Mouse (Mus musculus): Measurements from ENCODE around the gene Sae1. TPM values are rescaled to one million over a fixed set of nuclear protein-coding genes. Genes with fewer than 3 reads are reported as not detected.

Sae1 gene
- total and polyA plus RNA-seq, 3 experiments, result 182 to 287 TPM; not detected in 1

GRCm38 (mm10) chr7:16329146-16329545 is 58.5 kb downstream of the Sae1 start:
- H3K9ac ChIP-seq (ENCODE audit: control insufficient read depth, low read depth, low read length, poor library complexity, severe bottlenecking), result no peak overlapping the region
- TF ChIP-seq TAL1 (IDR thresholded peaks at IDR 0.05; ENCODE audit: low read length) (no peak), ZKSCAN1 (IDR thresholded peaks at IDR 0.05; ENCODE audit: low read depth, low read length) (no peak), BHLHE40 (IDR thresholded peaks at IDR 0.05; ENCODE audit: borderline replicate concordance, low read depth, low read length) (no peak), MEF2A (IDR thresholded peaks at IDR 0.05; ENCODE audit: extremely low read depth, insufficient replicate concordance, low read depth, low read length, poor library complexity, severe bottlenecking) (no peak), CTCF (IDR thresholded peaks at IDR 0.05 in 2 of 3, conservative IDR thresholded peaks at IDR 0.05 in 1 of 3; ENCODE audit: control insufficient read depth in 1 of 3, insufficient read depth in 1 of 3, low read depth in 2 of 3, low read length in 3 of 3, poor library complexity in 1 of 3, severe bottlenecking in 1 of 3) (no peak), ZC3H11A (IDR thresholded peaks at IDR 0.05; ENCODE audit: low read depth, low read length) (no peak), TCF12 (IDR thresholded peaks at IDR 0.05; ENCODE audit: low read depth, low read length) (no peak), NRF1 (IDR thresholded peaks at IDR 0.05; ENCODE audit: insufficient read depth, low read depth, low read length, poor library complexity, severe bottlenecking) (no peak), USF1 (IDR thresholded peaks at IDR 0.05; ENCODE audit: low read depth, low read length) (no peak)
- no peaks in the 10 kb centered on the region for H3K27me3 ChIP-seq (ENCODE audit: control insufficient read depth in 1 of 2, insufficient read depth in 2 of 2, low read length in 2 of 2)
- H3K4me1 ChIP-seq (ENCODE audit: control insufficient read depth in 1 of 2, insufficient read depth in 2 of 2, low read length in 2 of 2), result 0 out of 4 replicates have a peak, but pooled peaks cover 0 to 4% of the 10 kb centered on the region in 2 experiments
- DNase-seq (ENCODE audit: low read depth, low spot score), result no peak
- H3K27ac ChIP-seq (ENCODE audit: control insufficient read depth, low read depth, low read length), result no peak overlapping the region
- H3K79me2 ChIP-seq (ENCODE audit: control insufficient read depth, insufficient read depth, low read length, poor library complexity), result no peaks in the 10 kb centered on the region
- H3K9me3 ChIP-seq (replicated peaks; ENCODE audit: insufficient read depth, low read length), result no peaks in the 10 kb centered on the region
- H3K36me3 ChIP-seq (ENCODE audit: control insufficient read depth in 1 of 2, insufficient read depth in 2 of 2, low read length in 2 of 2), result peaks cover 0 to 8% of the 10 kb centered on the region in 2 experiments; a peak in 3 of 4 replicates
- no peak overlapping the region for H3K4me3 ChIP-seq (ENCODE audit: control insufficient read depth in 1 of 2, insufficient read depth in 1 of 2, low read depth in 2 of 2, low read length in 2 of 2)

DNA sequence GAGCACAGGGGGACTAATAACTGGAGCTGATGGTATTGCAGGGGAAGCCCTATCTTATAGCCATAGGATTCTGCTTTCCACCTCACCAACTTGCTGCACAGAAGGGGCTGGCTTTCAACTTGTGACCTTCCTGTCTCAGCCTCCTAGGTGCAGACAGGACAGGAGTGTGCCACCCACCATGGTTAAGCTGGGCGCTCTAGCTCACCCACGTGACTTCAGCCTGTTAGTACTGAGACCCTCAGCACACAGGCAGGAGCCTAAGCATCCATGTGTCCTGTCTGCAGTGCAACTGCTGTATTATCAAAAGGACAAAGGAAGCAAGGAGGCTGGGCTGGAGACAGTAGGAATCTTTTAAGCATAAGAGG is 61.0 kb downstream of the Sae1 start:
- Histone ChIP-seq H3K4me1 (ENCODE audit: control insufficient read depth in 1 of 2, insufficient read depth in 2 of 2, low read length in 2 of 2) (0 out of 4 replicates have a peak, but pooled peaks cover 0 to 4% of the 10 kb centered on the region in 2 experiments), H3K36me3 (ENCODE audit: control insufficient read depth in 1 of 2, insufficient read depth in 2 of 2, low read length in 2 of 2) (peaks cover 0 to 6% of the 10 kb centered on the region in 2 experiments; a peak in 3 of 4 replicates), H3K27me3 (ENCODE audit: control insufficient read depth in 1 of 2, insufficient read depth in 2 of 2, low read length in 2 of 2) (no peaks in the 10 kb centered on the region), H3K27ac (ENCODE audit: control insufficient read depth, low read depth, low read length) (no peak overlapping the region), H3K79me2 (ENCODE audit: control insufficient read depth, insufficient read depth, low read length, poor library complexity) (no peaks in the 10 kb centered on the region), H3K4me3 (ENCODE audit: control insufficient read depth in 1 of 2, insufficient read depth in 1 of 2, low read depth in 2 of 2, low read length in 2 of 2) (no peak overlapping the region), H3K9me3 (replicated peaks; ENCODE audit: insufficient read depth, low read length) (no peaks in the 10 kb centered on the region), H3K9ac (ENCODE audit: control insufficient read depth, low read depth, low read length, poor library complexity, severe bottlenecking) (no peak overlapping the region)
- TF ChIP-seq CHD2 (IDR thresholded peaks at IDR 0.05; ENCODE audit: low read length) (no peak), EP300 (IDR thresholded peaks at IDR 0.05; ENCODE audit: low read depth in 1 of 2, low read length in 2 of 2) (no peak), MAZ (IDR thresholded peaks at IDR 0.05; ENCODE audit: low read depth, low read length) (no peak), TCF12 (IDR thresholded peaks at IDR 0.05; ENCODE audit: low read depth, low read length) (no peak), CHD1 (IDR thresholded peaks at IDR 0.05; ENCODE audit: low read depth, low read length) (no peak), MXI1 (IDR thresholded peaks at IDR 0.05; ENCODE audit: low read depth, low read length) (no peak), ELF1 (IDR thresholded peaks at IDR 0.05; ENCODE audit: low read depth, low read length) (no peak), SIN3A (IDR thresholded peaks at IDR 0.05; ENCODE audit: low read length) (no peak), MAFK (IDR thresholded peaks at IDR 0.05; ENCODE audit: borderline replicate concordance, low read depth, low read length) (no peak), TAL1 (IDR thresholded peaks at IDR 0.05; ENCODE audit: low read length) (no peak), ZMIZ1 (IDR thresholded peaks at IDR 0.05; ENCODE audit: low read depth, low read length) (no peak), POLR2A (IDR thresholded peaks at IDR 0.05; ENCODE audit: control insufficient read depth in 1 of 2, insufficient read depth in 1 of 2, low read depth in 1 of 2, low read length in 2 of 2, poor library complexity in 1 of 2) (no peak), KAT2A (conservative IDR thresholded peaks at IDR 0.05; ENCODE audit: low read depth, low read length) (no peak), MYB (IDR thresholded peaks at IDR 0.05; ENCODE audit: low read depth, low read length) (no peak), HCFC1 (IDR thresholded peaks at IDR 0.05; ENCODE audit: low read depth, low read length) (no peak), USF2 (IDR thresholded peaks at IDR 0.05; ENCODE audit: borderline replicate concordance in 1 of 2, insufficient read depth in 1 of 2, low read depth in 1 of 2, low read length in 2 of 2) (no peak)
- no peak for DNase-seq (ENCODE audit: low read depth, low spot score)
